Mouse (Mus musculus): ENCODE data around the gene Zscan21.

GRCm38 (mm10) chr5:138075684-138076083 is 41.0 kb upstream of the Zscan21 start:
- TF ChIP-seq CTCF (IDR thresholded peaks at IDR 0.05; ENCODE audit: low read depth, low read length) (no peak), POLR2A (IDR thresholded peaks at IDR 0.05; ENCODE audit: borderline replicate concordance, low read depth, low read length) (no peak)

Data from bone marrow macrophage, adult 2 months (primary cell).